Mouse (Mus musculus): ENCODE measurements at regions not wholly inside any gene's neighbourhood (a gene's known extent, or its start where the extent isn't known, plus 50 kb on each side); places are given as distances from the start of the nearest gene placed in this dataset.
A peak's percentile ranks its signal among the peaks of the same experiment; 100 is the strongest.

- WGBS: 97% methylated on average over 1 of the region's 1 CpGs
- no peak for ATAC-seq (ENCODE audit: low read depth)
- H3K4me3 ChIP-seq: no peak overlapping the region
Measured at GRCm38 (mm10) chr5:55276265-55276837, 1278.1 kb downstream of the Stim2 start.

GRCm38 (mm10) chr5:55293301-55293700 is 1295.0 kb downstream of the Stim2 start:
- no peak overlapping the region for H3K9ac ChIP-seq
- H3K27me3 ChIP-seq: no peaks in the 10 kb centered on the region
- no peaks in the 10 kb centered on the region for H3K36me3 ChIP-seq
- H3K9me3 ChIP-seq: no peaks in the 10 kb centered on the region
- ATAC-seq (ENCODE audit: low read depth): peak; percentile 85; the same call in 1 of the 2 replicates
- no peak overlapping the region for H3K4me3 ChIP-seq
- 56% methylated on average over 2 of the region's 2 CpGs for WGBS
- H3K4me1 ChIP-seq (replicated peaks): peaks cover 15% of the 10 kb centered on the region
- no peak overlapping the region for H3K4me2 ChIP-seq
- peak overlapping the region; percentile 70 for H3K27ac ChIP-seq (replicated peaks)

More at GRCm38 (mm10) chr5:55276265-55276837, 1278.1 kb downstream of the Stim2 start:
- no peaks in the 10 kb centered on the region for H3K9me3 ChIP-seq
- H3K27me3 ChIP-seq: no peaks in the 10 kb centered on the region
- H3K36me3 ChIP-seq: no peaks in the 10 kb centered on the region
- no peak overlapping the region for H3K9ac ChIP-seq
- no peak overlapping the region for H3K4me2 ChIP-seq
- H3K4me1 ChIP-seq (replicated peaks): no peaks in the 10 kb centered on the region
- no peak overlapping the region for H3K27ac ChIP-seq (replicated peaks)

DNA sequence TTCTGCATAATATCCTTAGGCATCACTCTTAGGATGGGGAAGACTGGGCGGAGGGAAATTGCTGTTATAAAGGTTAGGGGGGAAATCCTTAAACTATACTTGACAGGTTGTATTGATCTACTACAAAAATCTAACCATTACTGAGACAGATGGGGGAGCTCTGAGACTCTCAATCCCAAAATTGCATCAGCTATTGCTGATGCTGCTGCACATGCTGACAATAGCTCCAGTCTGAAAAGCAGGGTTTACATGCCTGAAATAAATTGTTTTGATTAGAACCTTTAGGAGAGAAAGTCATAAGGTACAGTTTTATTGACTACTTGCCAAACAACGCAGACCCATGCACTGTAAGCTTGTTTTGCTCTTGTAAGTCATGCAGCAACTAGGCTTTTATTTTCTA is 1295.7 kb downstream of the Stim2 start:
- H3K9ac ChIP-seq: no peak overlapping the region
- no peaks in the 10 kb centered on the region for H3K36me3 ChIP-seq
- H3K4me3 ChIP-seq: no peak overlapping the region
- no peak overlapping the region for H3K4me2 ChIP-seq
- H3K27me3 ChIP-seq: no peaks in the 10 kb centered on the region
- 44% methylated on average over 2 of the region's 2 CpGs for WGBS
- peak; percentile 73 for ATAC-seq (ENCODE audit: low read depth)
- H3K9me3 ChIP-seq: no peaks in the 10 kb centered on the region
- peak overlapping the region; percentile 70 for H3K27ac ChIP-seq (replicated peaks)
- peaks cover 15% of the 10 kb centered on the region for H3K4me1 ChIP-seq (replicated peaks)

DNA sequence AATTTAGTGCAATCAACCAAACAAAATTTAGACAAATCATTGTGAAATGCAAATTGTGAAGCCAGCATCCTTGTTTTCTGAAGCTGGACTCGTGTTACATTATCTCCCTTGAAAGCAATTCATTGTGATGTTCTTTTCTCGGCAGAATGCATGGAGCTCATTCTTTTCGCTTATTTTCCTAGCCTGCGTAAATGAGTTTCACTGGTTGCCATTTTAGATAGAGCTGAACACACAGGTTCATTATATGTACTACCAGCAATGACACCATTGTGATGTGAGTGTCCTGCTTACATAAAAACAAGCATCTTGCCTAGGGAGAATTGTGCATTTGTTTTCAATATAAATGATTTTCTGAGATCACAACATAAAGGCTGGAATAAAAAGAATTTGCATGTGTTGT is 1296.5 kb downstream of the Stim2 start:
- no peaks in the 10 kb centered on the region for H3K27me3 ChIP-seq
- H3K27ac ChIP-seq (replicated peaks): peak overlapping the region; percentile 70
- no peaks in the 10 kb centered on the region for H3K36me3 ChIP-seq
- no peak overlapping the region for H3K4me2 ChIP-seq
- 20% methylated on average over 4 of the region's 4 CpGs for WGBS
- peak; percentile 66; the same call in 1 of the 2 replicates for ATAC-seq (ENCODE audit: low read depth)
- no peak overlapping the region for H3K4me3 ChIP-seq
- H3K4me1 ChIP-seq (replicated peaks): peaks cover 15% of the 10 kb centered on the region
- no peaks in the 10 kb centered on the region for H3K9me3 ChIP-seq
- no peak overlapping the region for H3K9ac ChIP-seq

DNA sequence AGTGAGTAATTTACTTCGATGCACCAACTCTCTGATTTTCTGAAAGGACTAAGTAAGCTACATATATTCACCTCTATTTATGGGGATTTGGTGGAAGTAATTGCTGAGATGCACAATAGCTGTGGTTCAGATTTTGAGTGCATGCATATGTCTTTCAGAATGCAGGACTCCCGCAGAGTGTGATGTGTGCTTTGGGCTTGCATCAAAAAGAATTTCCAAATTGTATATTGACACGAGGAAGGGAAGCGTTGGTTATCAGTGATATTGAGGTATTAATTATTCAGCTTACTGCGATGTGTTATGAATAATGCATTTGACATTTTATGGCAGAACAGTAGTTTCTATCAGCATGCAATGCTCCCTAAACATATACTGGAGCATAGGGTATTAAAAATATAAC is 1303.2 kb downstream of the Stim2 start:
- H3K4me3 ChIP-seq: no peak overlapping the region
- ATAC-seq (ENCODE audit: low read depth): no peak
- H3K4me1 ChIP-seq (replicated peaks): no peaks in the 10 kb centered on the region
- no peaks in the 10 kb centered on the region for H3K27me3 ChIP-seq
- no peaks in the 10 kb centered on the region for H3K9me3 ChIP-seq
- 57% methylated on average over 5 of the region's 5 CpGs for WGBS
- H3K27ac ChIP-seq (replicated peaks): no peak overlapping the region
- no peak overlapping the region for H3K9ac ChIP-seq
- no peak overlapping the region for H3K4me2 ChIP-seq
- H3K36me3 ChIP-seq: no peaks in the 10 kb centered on the region

GRCm38 (mm10) chr5:55345968-55346367 is 1347.7 kb downstream of the Stim2 start:
- no peaks in the 10 kb centered on the region for H3K9me3 ChIP-seq
- H3K4me3 ChIP-seq: no peak overlapping the region
- H3K36me3 ChIP-seq: no peaks in the 10 kb centered on the region
- no peaks in the 10 kb centered on the region for H3K4me1 ChIP-seq (replicated peaks)
- no peak overlapping the region for H3K27ac ChIP-seq (replicated peaks)
- no peak overlapping the region for H3K9ac ChIP-seq
- no peak overlapping the region for H3K4me2 ChIP-seq
- ATAC-seq (ENCODE audit: low read depth): no peak
- 94% methylated on average over 1 of the region's 1 CpGs for WGBS
- H3K27me3 ChIP-seq: no peaks in the 10 kb centered on the region

DNA sequence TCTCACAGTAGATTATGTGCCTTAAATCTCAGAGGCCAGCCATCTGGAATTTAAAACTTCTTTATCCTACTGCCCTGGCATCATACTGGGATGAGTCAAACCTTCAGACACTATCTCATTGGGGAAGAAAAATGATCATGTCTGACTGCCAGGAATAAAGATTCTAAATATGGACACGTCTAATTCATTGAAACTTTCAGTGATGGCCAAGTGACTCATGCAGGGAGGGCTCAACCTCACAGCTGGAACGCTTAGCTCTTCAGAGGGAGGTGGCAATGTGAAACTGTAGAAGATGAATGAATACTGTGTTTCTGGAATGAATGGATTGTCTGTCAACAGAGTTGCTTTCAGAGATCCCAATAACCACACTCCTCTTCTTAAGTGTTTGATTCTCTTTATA is 1357.2 kb downstream of the Stim2 start:
- Histone ChIP-seq H3K27me3 (no peaks in the 10 kb centered on the region), H3K36me3 (no peaks in the 10 kb centered on the region), H3K4me1 (replicated peaks) (no peaks in the 10 kb centered on the region; the same call in 1 of the 2 replicates), H3K27ac (replicated peaks) (no peak overlapping the region), H3K9me3 (no peaks in the 10 kb centered on the region), H3K9ac (no peak overlapping the region), H3K4me2 (no peak overlapping the region), H3K4me3 (no peak overlapping the region)
- WGBS: 9% methylated on average over 2 of the region's 2 CpGs
- no peak for ATAC-seq (ENCODE audit: low read depth)

GRCm38 (mm10) chr5:55374295-55374694 is 1376.0 kb downstream of the Stim2 start:
- H3K27ac ChIP-seq (replicated peaks): no peak overlapping the region
- no peak overlapping the region for H3K4me3 ChIP-seq
- WGBS: 90% methylated on average over 3 of the region's 3 CpGs
- no peaks in the 10 kb centered on the region for H3K9me3 ChIP-seq
- no peaks in the 10 kb centered on the region for H3K27me3 ChIP-seq
- no peaks in the 10 kb centered on the region for H3K4me1 ChIP-seq (replicated peaks)
- no peak overlapping the region for H3K4me2 ChIP-seq
- no peaks in the 10 kb centered on the region for H3K36me3 ChIP-seq
- no peak for ATAC-seq (ENCODE audit: low read depth)
- H3K9ac ChIP-seq: no peak overlapping the region

GRCm38 (mm10) chr5:55390846-55391245 is 1392.5 kb downstream of the Stim2 start:
- Histone ChIP-seq H3K36me3 (no peaks in the 10 kb centered on the region), H3K4me1 (replicated peaks) (peaks cover 8% of the 10 kb centered on the region; the same call in 1 of the 2 replicates), H3K4me3 (no peak overlapping the region), H3K4me2 (no peak overlapping the region), H3K9me3 (no peaks in the 10 kb centered on the region), H3K27me3 (no peaks in the 10 kb centered on the region), H3K9ac (no peak overlapping the region), H3K27ac (replicated peaks) (no peak overlapping the region)
- ATAC-seq (ENCODE audit: low read depth): no peak
- WGBS: 29% methylated on average over 4 of the region's 4 CpGs

DNA sequence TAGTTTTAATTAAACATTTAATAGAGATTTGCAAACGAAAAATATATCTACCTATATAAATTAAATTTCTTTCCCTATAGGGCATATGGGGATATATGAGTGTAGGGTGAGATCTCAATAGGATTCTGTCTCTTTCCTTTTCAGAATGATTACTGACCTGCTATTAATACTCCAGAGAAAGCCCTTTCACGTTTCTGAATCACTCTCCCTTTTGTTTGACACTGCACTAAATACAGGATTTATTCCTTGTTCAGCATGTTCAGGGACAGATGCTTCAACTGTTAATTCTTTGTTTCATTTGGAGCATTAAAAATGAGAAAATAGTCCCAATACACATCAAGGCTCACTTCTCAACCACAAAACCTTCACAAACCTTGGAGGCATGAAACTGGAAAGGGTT is 1397.7 kb downstream of the Stim2 start:
- Histone ChIP-seq H3K4me2 (no peak overlapping the region), H3K4me3 (no peak overlapping the region), H3K4me1 (replicated peaks) (0 out of 2 replicates have a peak, but pooled peaks cover 1% of the 10 kb centered on the region), H3K27me3 (no peaks in the 10 kb centered on the region), H3K36me3 (no peaks in the 10 kb centered on the region), H3K9me3 (no peaks in the 10 kb centered on the region), H3K27ac (replicated peaks) (no peak overlapping the region), H3K9ac (no peak overlapping the region)
- WGBS: 19% methylated on average over 2 of the region's 2 CpGs
- no peak for ATAC-seq (ENCODE audit: low read depth)

- no peaks in the 10 kb centered on the region for H3K9me3 ChIP-seq
- no peaks in the 10 kb centered on the region for H3K27me3 ChIP-seq
- no peak overlapping the region for H3K4me3 ChIP-seq
- H3K4me2 ChIP-seq: no peak overlapping the region
- no peak overlapping the region for H3K9ac ChIP-seq
- ATAC-seq (ENCODE audit: low read depth): no peak
- H3K27ac ChIP-seq (replicated peaks): no peak overlapping the region
- H3K4me1 ChIP-seq (replicated peaks): no peaks in the 10 kb centered on the region
- WGBS: 83% methylated on average over 5 of the region's 5 CpGs
- H3K36me3 ChIP-seq: no peaks in the 10 kb centered on the region
Measured at GRCm38 (mm10) chr5:55416146-55416545, 1417.8 kb downstream of the Stim2 start.

DNA sequence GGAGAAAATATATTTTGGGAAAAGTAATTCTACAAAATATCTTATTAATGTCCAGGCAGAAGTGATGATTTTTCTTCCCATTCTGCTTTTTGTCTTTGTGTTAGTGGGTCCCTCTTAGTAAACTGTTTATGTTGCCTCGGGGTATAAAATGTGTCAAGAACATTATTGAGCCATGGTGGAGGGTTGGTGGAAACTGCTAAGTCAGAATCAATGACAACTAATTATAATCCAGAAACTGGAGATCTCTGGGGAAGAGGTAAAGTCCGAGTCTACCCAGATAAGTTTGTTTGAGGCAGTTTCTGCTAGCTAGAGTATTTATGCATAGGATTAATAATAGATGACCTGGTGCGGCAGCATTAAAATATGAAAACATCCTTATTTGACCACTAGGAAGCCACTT is 1440.9 kb downstream of the Stim2 start:
- 77% methylated on average over 3 of the region's 3 CpGs for WGBS
- ATAC-seq (ENCODE audit: low read depth): no peak
- no peaks in the 10 kb centered on the region for H3K4me1 ChIP-seq (replicated peaks)

GRCm38 (mm10) chr5:55449064-55449463 is 1450.8 kb downstream of the Stim2 start:
- WGBS: 85% methylated on average over 5 of the region's 5 CpGs
- no peak overlapping the region for H3K27ac ChIP-seq (replicated peaks)
- no peaks in the 10 kb centered on the region for H3K27me3 ChIP-seq
- no peak overlapping the region for H3K9ac ChIP-seq
- no peak overlapping the region for H3K4me3 ChIP-seq
- ATAC-seq (ENCODE audit: low read depth): no peak
- no peaks in the 10 kb centered on the region for H3K4me1 ChIP-seq (replicated peaks)
- no peaks in the 10 kb centered on the region for H3K9me3 ChIP-seq
- H3K36me3 ChIP-seq: no peaks in the 10 kb centered on the region
- no peak overlapping the region for H3K4me2 ChIP-seq

More for the DNA sequence above, 1440.9 kb downstream of the Stim2 start:
- Histone ChIP-seq H3K9ac (no peak overlapping the region), H3K4me3 (no peak overlapping the region), H3K27ac (replicated peaks) (no peak overlapping the region), H3K27me3 (no peaks in the 10 kb centered on the region), H3K9me3 (no peaks in the 10 kb centered on the region), H3K4me2 (no peak overlapping the region), H3K36me3 (no peaks in the 10 kb centered on the region)

All from neural tube, embryonic 13.5 days (tissue).